Mouse (Mus musculus) hindbrain, embryonic 15.5 days (tissue): ENCODE data around the gene Slc25a45. TPM values are rescaled to one million over a fixed set of nuclear protein-coding genes. Genes with fewer than 3 reads are reported as not detected.

ENCODE experiments used
- ATAC-seq: fragments of 200-750 bp; cut with Nextera tagmentation; 2 replicates; pipeline ENCODE4 v1.8.0; 2017; ENCODE audit warnings: low read depth, moderate number of reproducible peaks, moderate TSS enrichment; ENCODE audit not compliant: low FRiP score
- H3K27ac ChIP-seq: fragments of 300-500 bp; sonication (generic); replicated peaks from 2 replicates; pipeline ENCODE4 v1.5.1; 2015; ENCODE audit warnings: mild to moderate bottlenecking, inconsistent platforms
- H3K27me3 ChIP-seq: fragments of 300-500 bp; sonication (generic); 2 replicates; pipeline ENCODE4 v1.6.1; 2015; ENCODE audit warnings: control low read depth, inconsistent platforms
- H3K36me3 ChIP-seq: fragments of 300-500 bp; sonication (generic); 2 replicates; pipeline ENCODE4 v1.6.1; 2015; ENCODE audit warnings: control low read depth, inconsistent platforms
- H3K4me1 ChIP-seq: fragments of 300-500 bp; sonication (generic); replicated peaks from 2 replicates; pipeline ENCODE4 v1.6.1; 2015; ENCODE audit warnings: control low read depth, inconsistent platforms
- H3K4me2 ChIP-seq: fragments of 300-500 bp; sonication (generic); 2 replicates; pipeline ENCODE4 v1.6.1; 2015; ENCODE audit warnings: moderate library complexity, mild to moderate bottlenecking, inconsistent platforms
- H3K4me3 ChIP-seq: fragments of 300-500 bp; sonication (generic); 2 replicates; pipeline ENCODE4 v1.5.1; 2015; ENCODE audit warnings: mild to moderate bottlenecking, inconsistent platforms
- H3K9ac ChIP-seq: fragments of 300-500 bp; sonication (generic); 2 replicates; pipeline ENCODE4 v1.6.1; 2015; ENCODE audit warnings: inconsistent platforms
- H3K9me3 ChIP-seq: fragments of 300-500 bp; sonication (generic); 2 replicates; pipeline ENCODE4 v1.6.1; 2016; ENCODE audit warnings: control low read depth, inconsistent platforms
- WGBS: fragments of 180-500 bp; shearing (Covaris S2); methylation state at CpG from one replicate; pipeline ENCODE4 v1.1.7; 2015; 5-methylcytosine and 5-hydroxymethylcytosine counted together
- polyA plus RNA-seq: library from polyadenylated mRNA; unstranded; fragments of >200 nt; fragmentation: Nextera tagmentation; extraction: Ambion mirVana; gene quantifications from 2 replicates; pipeline ENCODE4 v1.2.1, GENCODE M21; 2015

The Slc25a45 gene
- 2.6 TPM in 2 replicates for polyA plus RNA-seq

- Histone ChIP-seq H3K4me1 (peaks cover 27% of the 10 kb centered on the region), H3K4me3 (peak within 1 kb of the TSS; percentile 0; the same call in 1 of the 2 replicates), H3K4me2 (peak within 1 kb of the TSS; percentile 4), H3K9ac (no peak within 1 kb of the TSS), H3K27ac (0 out of 2 replicates have a peak within 1 kb of the TSS, but pooled peaks have one; percentile 32), H3K9me3 (no peaks in the 10 kb centered on the region), H3K27me3 (no peaks in the 10 kb centered on the region), H3K36me3 (no peaks in the 10 kb centered on the region)
- ATAC-seq: no peak
- WGBS: 44% methylated on average over 15 of the region's 15 CpGs
Observed at GRCm38 (mm10) chr19:5877618-5878361, at the start of gene Slc25a45. Slc25a45 (plus strand) TSS chr19:5877808.

GRCm38 (mm10) chr19:5828155-5828554 is 49.5 kb upstream of the Slc25a45 start:
- no peak for ATAC-seq
- H3K9me3 ChIP-seq: no peaks in the 10 kb centered on the region
- peaks cover 12% of the 10 kb centered on the region for H3K4me1 ChIP-seq
- no peaks in the 10 kb centered on the region for H3K36me3 ChIP-seq
- no peak overlapping the region for H3K27ac ChIP-seq
- H3K4me3 ChIP-seq: no peak overlapping the region
- H3K4me2 ChIP-seq: no peak overlapping the region
- H3K27me3 ChIP-seq: no peaks in the 10 kb centered on the region
- no peak overlapping the region for H3K9ac ChIP-seq
- 89% methylated on average over 3 of the region's 3 CpGs for WGBS

GRCm38 (mm10) chr19:5828905-5829304 is 48.7 kb upstream of the Slc25a45 start:
- ATAC-seq: no peak
- WGBS: 90% methylated on average over 7 of the region's 7 CpGs

DNA sequence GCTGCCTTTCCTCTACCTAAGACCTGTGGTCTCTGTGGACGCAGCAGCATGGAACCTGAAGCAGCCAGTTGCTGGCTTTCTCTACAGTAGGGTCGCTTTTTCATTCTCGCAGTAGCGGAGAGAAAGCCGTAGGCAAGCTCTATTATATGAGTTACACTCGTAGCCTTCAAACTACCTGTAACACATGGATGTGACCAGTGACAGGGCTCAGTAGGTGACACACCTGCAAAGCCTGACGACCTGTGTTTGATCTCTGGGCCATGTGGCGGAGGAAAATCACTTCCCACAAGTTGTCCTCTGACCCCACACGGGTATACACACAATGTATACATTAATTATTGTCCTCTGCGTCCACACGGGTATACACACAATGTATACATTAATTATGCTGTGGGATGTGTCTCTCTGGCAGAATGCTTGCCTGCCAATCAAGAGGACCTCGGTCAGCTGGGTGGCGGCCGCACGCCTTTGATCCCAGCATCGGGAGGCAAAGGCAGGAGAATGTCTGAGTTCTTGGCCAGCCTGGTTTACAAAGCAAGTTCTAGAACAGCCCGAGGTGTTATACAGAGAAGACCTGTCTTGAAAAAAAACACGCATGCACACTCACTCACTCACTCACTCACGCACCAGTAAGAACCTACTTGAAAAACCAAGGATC is 47.5 kb upstream of the Slc25a45 start:
- no peak overlapping the region for H3K27ac ChIP-seq
- H3K4me1 ChIP-seq: 0 out of 2 replicates have a peak, but pooled peaks cover 3% of the 10 kb centered on the region
- H3K36me3 ChIP-seq: no peaks in the 10 kb centered on the region
- no peaks in the 10 kb centered on the region for H3K27me3 ChIP-seq
- no peak overlapping the region for H3K4me3 ChIP-seq
- 73% methylated on average over 19 of the region's 19 CpGs for WGBS
- no peak overlapping the region for H3K9ac ChIP-seq
- no peak overlapping the region for H3K4me2 ChIP-seq
- H3K9me3 ChIP-seq: no peaks in the 10 kb centered on the region
- ATAC-seq: no peak

More at GRCm38 (mm10) chr19:5828905-5829304, 48.7 kb upstream of the Slc25a45 start:
- H3K9me3 ChIP-seq: no peaks in the 10 kb centered on the region
- H3K4me1 ChIP-seq: 0 out of 2 replicates have a peak, but pooled peaks cover 8% of the 10 kb centered on the region
- H3K4me2 ChIP-seq: no peak overlapping the region
- H3K27ac ChIP-seq: no peak overlapping the region
- no peak overlapping the region for H3K4me3 ChIP-seq
- no peaks in the 10 kb centered on the region for H3K36me3 ChIP-seq
- H3K27me3 ChIP-seq: no peaks in the 10 kb centered on the region
- H3K9ac ChIP-seq: no peak overlapping the region

- Histone ChIP-seq H3K27me3 (no peaks in the 10 kb centered on the region), H3K4me3 (no peak overlapping the region), H3K9ac (no peak overlapping the region), H3K4me2 (no peak overlapping the region), H3K9me3 (no peaks in the 10 kb centered on the region), H3K27ac (no peak overlapping the region), H3K36me3 (no peaks in the 10 kb centered on the region), H3K4me1 (0 out of 2 replicates have a peak, but pooled peaks cover 3% of the 10 kb centered on the region)
- WGBS: 92% methylated on average over 7 of the region's 7 CpGs
- ATAC-seq: no peak
Observed at GRCm38 (mm10) chr19:5830776-5831175, 46.8 kb upstream of the Slc25a45 start.

- H3K4me2 ChIP-seq: no peak overlapping the region
- 91% methylated on average over 11 of the region's 11 CpGs for WGBS
- H3K9me3 ChIP-seq: no peaks in the 10 kb centered on the region
- H3K27me3 ChIP-seq: no peaks in the 10 kb centered on the region
- H3K4me1 ChIP-seq: 0 out of 2 replicates have a peak, but pooled peaks cover 3% of the 10 kb centered on the region
- no peak for ATAC-seq
- no peak overlapping the region for H3K9ac ChIP-seq
- no peak overlapping the region for H3K4me3 ChIP-seq
- H3K27ac ChIP-seq: no peak overlapping the region
- no peaks in the 10 kb centered on the region for H3K36me3 ChIP-seq
Observed at GRCm38 (mm10) chr19:5831224-5831957, 46.2 kb upstream of the Slc25a45 start.

- Histone ChIP-seq H3K36me3 (no peaks in the 10 kb centered on the region), H3K9me3 (no peaks in the 10 kb centered on the region), H3K27ac (no peak overlapping the region), H3K9ac (no peak overlapping the region), H3K4me2 (no peak overlapping the region), H3K4me1 (0 out of 2 replicates have a peak, but pooled peaks cover 3% of the 10 kb centered on the region), H3K27me3 (no peaks in the 10 kb centered on the region), H3K4me3 (no peak overlapping the region)
- ATAC-seq: no peak
- 93% methylated on average over 4 of the region's 4 CpGs for WGBS
Observed at GRCm38 (mm10) chr19:5831958-5832320, 45.7 kb upstream of the Slc25a45 start.

DNA sequence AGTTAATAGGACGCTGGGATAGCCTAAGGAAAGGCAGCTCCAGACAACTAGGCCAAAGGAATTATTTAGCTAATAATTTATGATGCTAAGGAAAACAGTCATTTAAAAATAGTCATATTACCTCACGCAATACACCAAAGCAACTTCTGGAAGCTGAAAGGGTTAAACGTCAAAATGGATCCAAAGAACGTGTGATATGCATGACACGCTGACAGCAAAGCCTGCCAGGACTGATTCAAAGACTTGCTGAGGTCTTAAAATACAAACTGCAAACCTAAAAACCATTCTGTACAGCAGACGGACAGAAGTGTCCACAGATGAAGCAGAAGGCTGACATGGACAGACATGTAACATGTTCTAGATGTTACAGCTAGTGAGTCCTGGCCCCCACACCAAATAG is 45.3 kb upstream of the Slc25a45 start:
- no peak for ATAC-seq
- no peaks in the 10 kb centered on the region for H3K36me3 ChIP-seq
- no peak overlapping the region for H3K27ac ChIP-seq
- H3K9ac ChIP-seq: no peak overlapping the region
- 0 out of 2 replicates have a peak, but pooled peaks cover 3% of the 10 kb centered on the region for H3K4me1 ChIP-seq
- no peak overlapping the region for H3K4me2 ChIP-seq
- no peaks in the 10 kb centered on the region for H3K9me3 ChIP-seq
- 79% methylated on average over 6 of the region's 6 CpGs for WGBS
- no peaks in the 10 kb centered on the region for H3K27me3 ChIP-seq
- H3K4me3 ChIP-seq: no peak overlapping the region

DNA sequence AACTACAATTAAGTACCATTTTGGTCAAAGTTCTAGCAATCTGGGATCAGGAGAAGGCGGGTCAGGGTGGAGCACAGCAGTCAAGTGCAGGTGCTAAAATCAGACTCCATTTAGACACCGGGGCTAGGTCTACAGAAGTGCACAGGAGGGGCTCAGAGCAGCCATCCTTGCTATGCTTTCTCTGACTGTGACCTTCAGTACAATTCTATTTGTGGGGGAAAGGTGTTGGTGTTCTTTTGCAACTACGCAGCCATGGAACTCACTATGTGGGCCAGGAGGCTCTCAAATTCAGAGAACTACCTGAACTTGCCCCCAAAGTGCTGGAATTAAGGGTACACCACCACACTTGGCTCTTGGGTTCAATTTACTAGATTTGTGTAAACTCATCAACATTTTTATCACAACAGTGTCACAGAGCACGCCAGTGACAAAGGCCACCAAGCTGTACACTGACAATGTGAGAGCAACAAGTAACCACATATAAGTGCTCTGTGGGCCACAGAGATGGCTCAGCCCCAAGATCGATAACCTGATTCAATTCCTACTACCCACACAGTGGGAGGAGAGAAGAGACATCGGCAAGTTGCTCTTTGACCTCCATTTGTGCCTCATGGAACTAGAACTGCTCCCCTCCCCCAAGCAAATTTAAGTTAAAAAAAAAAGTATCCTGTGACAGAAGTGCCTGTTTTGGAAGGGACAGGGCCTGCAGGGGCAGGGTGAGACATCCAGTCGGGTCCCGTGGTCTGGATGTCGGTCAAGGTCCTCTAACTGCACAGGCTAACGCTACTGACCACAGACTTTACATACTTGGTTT is 44.1 kb upstream of the Slc25a45 start:
- Histone ChIP-seq H3K36me3 (no peaks in the 10 kb centered on the region), H3K27me3 (no peaks in the 10 kb centered on the region), H3K4me3 (no peak overlapping the region), H3K4me2 (no peak overlapping the region), H3K9me3 (no peaks in the 10 kb centered on the region), H3K4me1 (0 out of 2 replicates have a peak, but pooled peaks cover 3% of the 10 kb centered on the region), H3K27ac (no peak overlapping the region), H3K9ac (no peak overlapping the region)
- ATAC-seq: no peak
- 91% methylated on average over 10 of the region's 10 CpGs for WGBS

DNA sequence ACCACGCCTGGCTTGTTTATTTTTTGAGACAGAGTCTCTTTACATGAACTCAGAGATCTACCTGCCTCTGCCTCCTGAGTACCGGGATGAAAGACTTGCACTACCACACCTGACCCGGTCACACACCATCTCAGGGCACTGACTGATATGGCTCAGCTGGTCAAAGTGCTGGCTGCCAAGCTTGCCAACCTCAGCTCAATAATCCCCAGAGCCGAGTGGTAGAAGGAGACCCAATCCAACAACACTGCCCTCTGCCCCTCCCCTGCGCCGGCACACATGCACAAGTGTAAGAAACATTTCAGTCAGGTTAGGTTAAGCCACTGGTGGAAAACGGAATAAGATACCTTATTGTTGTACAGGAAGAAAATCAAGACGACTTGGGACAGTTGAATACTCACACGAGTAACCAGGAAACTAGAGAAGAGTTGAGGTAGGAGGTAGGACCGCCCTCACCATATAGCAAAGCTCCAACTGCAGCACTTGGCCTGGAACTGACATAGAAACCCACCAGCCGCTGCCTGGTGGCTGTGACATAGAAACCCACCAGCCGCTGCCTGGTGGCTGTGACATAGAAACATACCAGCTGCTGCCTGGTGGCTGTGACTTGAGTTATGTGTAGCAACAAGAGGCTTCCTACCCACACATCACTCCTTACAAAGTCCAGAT is 43.2 kb upstream of the Slc25a45 start:
- no peak overlapping the region for H3K4me3 ChIP-seq
- H3K27ac ChIP-seq: no peak overlapping the region
- H3K4me1 ChIP-seq: 0 out of 2 replicates have a peak, but pooled peaks cover 1% of the 10 kb centered on the region
- H3K9me3 ChIP-seq: no peaks in the 10 kb centered on the region
- H3K27me3 ChIP-seq: no peaks in the 10 kb centered on the region
- H3K9ac ChIP-seq: no peak overlapping the region
- WGBS: 96% methylated on average over 12 of the region's 12 CpGs
- H3K4me2 ChIP-seq: no peak overlapping the region
- no peak for ATAC-seq
- no peaks in the 10 kb centered on the region for H3K36me3 ChIP-seq
